8 mouse cellular contexts compared by ENCODE assay signal in genomic region chr8:84639162-84640009, GRCm38 (mm10). TPM values are rescaled to one million over a fixed set of nuclear protein-coding genes. Genes with fewer than 3 reads are reported as not detected.
A peak's percentile ranks its signal among the peaks of the same experiment; 100 is the strongest.
DNase-seq lines count a peak whose midpoint lies in the region; ATAC-seq lines count a peak whose summit lies in the region.

No protein-coding gene starts in this region.

- H3K4me1 ChIP-seq in megakaryocyte, embryonic 14.5 days: peaks cover 22% of the 10 kb centered on the region

- H3K36me3 ChIP-seq in megakaryocyte, embryonic 14.5 days (replicated peaks; ENCODE audit: low read length): no peaks in the 10 kb centered on the region

- peak overlapping the region; percentile 94 for H3K4me3 ChIP-seq in megakaryocyte, embryonic 14.5 days (replicated peaks)

- peak; percentile 88 for ATAC-seq in inflammation-experienced regulatory T-cells, adult 6 months

- DNase-seq in adipocyte (ENCODE audit: low spot score): peak; percentile 97
- DNase-seq in embryo, embryonic 10 days (ENCODE audit: low spot score): peak; percentile 94
- peak; percentile 94 for DNase-seq in gastrocnemius, postnatal 10 days
- DNase-seq in left cerebral cortex, adult 9 months (ENCODE audit: low spot score in 2 of 2): peak; percentile 78 to 93
- peak; percentile 86 to 92 for DNase-seq in right cerebral cortex, adult 2 months (ENCODE audit: low spot score in 2 of 2)
- DNase-seq in urinary bladder, postnatal 10 days (ENCODE audit: low spot score): peak; percentile 68

- H3K27me3 ChIP-seq in megakaryocyte, embryonic 14.5 days (replicated peaks): peaks cover 35% of the 10 kb centered on the region

- no peaks in the 10 kb centered on the region for H3K9me3 ChIP-seq in megakaryocyte, embryonic 14.5 days

RNA-seq across cellular contexts. Expression of gene Ier2, which starts 23.3 kb away (rescaled TPM):
- total RNA-seq in gastrocnemius, postnatal 10 days (2021): 10 to 100 TPM; 10.9 to 17.6 TPM
- polyA plus RNA-seq in inflammation-experienced regulatory T-cells, adult 6 months (2017; shearing (Covaris generic)): 10 to 100 TPM; 42.4 to 46.3 (median 45.8) TPM
- polyA plus RNA-seq in megakaryocyte, embryonic 14.5 days (2012; ENCODE audit: insufficient read depth, low replicate concordance): 106 and 333 TPM in 2 replicates

RNA-seq across cellular contexts. Expression of gene Trmt1, which starts 46.7 kb away (rescaled TPM):
- 10 to 100 TPM; 33.7 to 43.9 TPM for total RNA-seq in gastrocnemius, postnatal 10 days (2021)
- 10 to 100 TPM; 28.0 to 61.1 (median 55.5) TPM for polyA plus RNA-seq in inflammation-experienced regulatory T-cells, adult 6 months (2017; shearing (Covaris generic))
- polyA plus RNA-seq in megakaryocyte, embryonic 14.5 days (2012; ENCODE audit: insufficient read depth, low replicate concordance): 107 and 120 TPM in 2 replicates

RNA-seq across cellular contexts. Expression of gene Nacc1, which starts 48.3 kb away (rescaled TPM):
- 10 to 100 TPM; 38.2 to 39.1 TPM for total RNA-seq in gastrocnemius, postnatal 10 days (2021)
- 1 to 10 TPM; 9.2 to 9.5 (median 9.4) TPM for polyA plus RNA-seq in inflammation-experienced regulatory T-cells, adult 6 months (2017; shearing (Covaris generic))
- polyA plus RNA-seq in megakaryocyte, embryonic 14.5 days (2012; ENCODE audit: insufficient read depth, low replicate concordance): 144 and 266 TPM in 2 replicates

Comparison
In these comparisons a context has a peak if more than half of its experiments do, and no peak if none do; other contexts are left out.
1. Peak in every context shown above with its lines: DNase-seq, ATAC-seq and H3K4me3 ChIP-seq.
2. RNA of gene Nacc1, which starts 48.3 kb away (polyA plus RNA-seq): 144 to 266 TPM in megakaryocyte, embryonic 14.5 days; 9.2 to 9.5 TPM in inflammation-experienced regulatory T-cells, adult 6 months; every median in the first group is over 10 times any median in the second.